Mouse (Mus musculus): ENCODE results near the gene Olfr352. TPM values are rescaled to one million over a fixed set of nuclear protein-coding genes. Genes with fewer than 3 reads are reported as not detected.

Gene Olfr352
- polyA plus RNA-seq (2015; fragmentation: Nextera tagmentation; extraction: Ambion mirVana): not detected in 2 replicates

DNA sequence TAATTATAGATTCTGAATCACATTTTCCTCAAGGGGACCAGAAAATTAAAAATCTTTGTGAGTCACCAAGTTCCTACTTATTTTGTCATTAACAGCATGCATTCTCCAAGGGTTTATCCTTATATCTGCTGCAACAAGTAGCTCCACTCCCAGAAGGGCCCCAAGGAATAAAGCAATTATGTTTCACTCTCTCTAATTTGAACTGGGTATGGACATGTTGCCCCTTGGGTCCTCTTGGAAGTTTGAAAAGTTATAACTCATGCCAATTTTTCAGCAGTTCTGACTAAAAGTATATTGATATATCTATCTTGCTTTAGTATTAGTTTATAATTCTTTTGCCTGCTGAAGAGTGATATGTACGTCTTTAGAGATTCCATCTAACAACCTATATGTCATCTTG is at the start of gene Olfr352:
Gene Olfr352, plus strand, starts transcription at position 301 of the 400 bp plus-strand sequence.
- Histone ChIP-seq H3K27ac (ENCODE audit: low read length) (no peak within 1 kb of the TSS), H3K36me3 (ENCODE audit: control insufficient read depth, insufficient read depth, low read length) (no peaks in the 10 kb centered on the region), H3K27me3 (replicated peaks; ENCODE audit: control insufficient read depth, insufficient read depth, low read length) (no peaks in the 10 kb centered on the region), H3K4me2 (ENCODE audit: low read depth, low read length) (no peak within 1 kb of the TSS), H3K4me1 (ENCODE audit: control insufficient read depth, insufficient read depth, low read length) (no peaks in the 10 kb centered on the region), H3K4me3 (ENCODE audit: low read length) (no peak within 1 kb of the TSS), H3K9ac (ENCODE audit: low read depth, low read length) (no peak within 1 kb of the TSS), H3K9me3 (ENCODE audit: control insufficient read depth, low read length) (no peaks in the 10 kb centered on the region)
- no peak for ATAC-seq
- 77% methylated on average over 1 of the region's 1 CpGs for WGBS

DNA sequence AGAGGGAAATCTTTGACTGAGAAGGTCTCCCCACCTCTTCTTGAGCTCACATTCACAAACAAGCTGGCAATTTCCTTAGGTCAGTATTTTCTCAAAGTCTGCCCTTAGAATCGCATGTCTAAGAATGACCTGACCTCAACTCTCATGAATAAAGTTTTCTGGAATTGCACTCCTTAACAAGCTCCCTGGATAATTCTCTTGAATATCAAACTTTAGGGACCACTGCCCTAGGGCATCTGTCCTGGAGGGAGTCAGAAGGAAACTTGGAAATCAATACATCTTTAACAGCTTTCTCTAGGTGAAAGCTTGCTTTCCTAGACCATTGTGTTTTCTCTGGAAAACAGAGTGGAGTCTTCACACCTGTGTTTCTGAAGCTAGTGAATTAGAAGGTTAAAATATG is 22.2 kb upstream of the Olfr352 start, which contains the start of gene Olfr350:
Gene Olfr350, plus strand, starts transcription at position 301 of the 400 bp plus-strand sequence.
- 77% methylated on average over 1 of the region's 1 CpGs for WGBS
- H3K9ac ChIP-seq (ENCODE audit: low read depth, low read length): no peak within 1 kb of the TSS
- H3K4me3 ChIP-seq (ENCODE audit: low read length): no peak within 1 kb of the TSS
- no peaks in the 10 kb centered on the region for H3K4me1 ChIP-seq (ENCODE audit: control insufficient read depth, insufficient read depth, low read length)
- no peaks in the 10 kb centered on the region for H3K27me3 ChIP-seq (replicated peaks; ENCODE audit: control insufficient read depth, insufficient read depth, low read length)
- no peaks in the 10 kb centered on the region for H3K36me3 ChIP-seq (ENCODE audit: control insufficient read depth, insufficient read depth, low read length)
- no peak within 1 kb of the TSS for H3K27ac ChIP-seq (ENCODE audit: low read length)
- peaks cover 3% of the 10 kb centered on the region; the same call in 1 of the 2 replicates for H3K9me3 ChIP-seq (ENCODE audit: control insufficient read depth, low read length)
- no peak within 1 kb of the TSS for H3K4me2 ChIP-seq (ENCODE audit: low read depth, low read length)
- no peak for ATAC-seq

DNA sequence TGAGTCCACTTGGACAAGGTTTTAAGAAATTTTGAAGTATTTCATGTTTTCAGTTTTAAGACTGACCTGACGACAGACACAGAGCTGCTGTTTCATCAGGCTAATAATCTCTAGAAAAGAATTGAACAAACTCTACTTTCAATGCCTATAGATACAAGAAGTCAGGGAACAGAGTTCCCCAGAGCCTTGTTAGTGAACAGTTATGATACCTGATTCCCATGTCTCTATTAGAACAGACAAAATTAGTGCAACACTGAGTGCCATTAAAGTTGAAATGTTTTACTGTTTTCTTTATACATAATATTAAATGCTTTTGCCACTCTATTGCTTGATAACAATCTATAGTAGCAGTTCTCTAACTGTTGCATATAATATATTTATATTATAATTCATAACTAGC is 5.7 kb upstream of the Olfr352 start, which contains the start of gene Olfr351:
Gene Olfr351, minus strand, starts transcription at position 101 of the 400 bp plus-strand sequence.
- no peak within 1 kb of the TSS for H3K4me2 ChIP-seq (ENCODE audit: low read depth, low read length)
- no peaks in the 10 kb centered on the region for H3K36me3 ChIP-seq (ENCODE audit: control insufficient read depth, insufficient read depth, low read length)
- H3K27me3 ChIP-seq (replicated peaks; ENCODE audit: control insufficient read depth, insufficient read depth, low read length): no peaks in the 10 kb centered on the region
- 82% methylated on average over 1 of the region's 1 CpGs for WGBS
- no peaks in the 10 kb centered on the region for H3K4me1 ChIP-seq (ENCODE audit: control insufficient read depth, insufficient read depth, low read length)
- no peak within 1 kb of the TSS for H3K27ac ChIP-seq (ENCODE audit: low read length)
- H3K9me3 ChIP-seq (ENCODE audit: control insufficient read depth, low read length): no peaks in the 10 kb centered on the region
- H3K9ac ChIP-seq (ENCODE audit: low read depth, low read length): no peak within 1 kb of the TSS
- H3K4me3 ChIP-seq (ENCODE audit: low read length): no peak within 1 kb of the TSS
- no peak for ATAC-seq

DNA sequence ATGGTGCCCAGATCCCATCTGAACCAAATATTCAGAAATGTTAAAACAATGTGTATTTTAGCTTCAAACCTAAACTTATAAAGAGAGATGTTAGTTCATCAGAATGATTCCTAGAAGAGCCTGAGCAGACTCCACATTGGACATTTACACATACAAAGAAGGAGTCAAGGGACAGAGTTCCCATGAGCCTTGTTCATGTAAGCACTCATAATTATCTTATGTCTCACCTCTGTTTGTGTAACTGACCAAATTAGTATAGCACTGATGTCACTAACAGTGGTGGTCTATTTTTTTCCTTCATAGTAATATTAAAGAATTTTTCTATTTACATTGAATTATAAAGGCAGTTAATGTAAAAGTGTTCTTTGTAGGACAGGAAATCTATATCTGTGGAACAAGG is 24.6 kb downstream of the Olfr352 start, which contains the start of gene Olfr353:
Gene Olfr353, minus strand, starts transcription at position 101 of the 400 bp plus-strand sequence.
- no peaks in the 10 kb centered on the region for H3K9me3 ChIP-seq (ENCODE audit: control insufficient read depth, low read length)
- H3K36me3 ChIP-seq (ENCODE audit: control insufficient read depth, insufficient read depth, low read length): no peaks in the 10 kb centered on the region
- no peak for ATAC-seq
- H3K4me1 ChIP-seq (ENCODE audit: control insufficient read depth, insufficient read depth, low read length): no peaks in the 10 kb centered on the region
- H3K27me3 ChIP-seq (replicated peaks; ENCODE audit: control insufficient read depth, insufficient read depth, low read length): no peaks in the 10 kb centered on the region
- H3K4me2 ChIP-seq (ENCODE audit: low read depth, low read length): no peak within 1 kb of the TSS
- no peak within 1 kb of the TSS for H3K27ac ChIP-seq (ENCODE audit: low read length)
- H3K9ac ChIP-seq (ENCODE audit: low read depth, low read length): no peak within 1 kb of the TSS
- H3K4me3 ChIP-seq (ENCODE audit: low read length): no peak within 1 kb of the TSS

DNA sequence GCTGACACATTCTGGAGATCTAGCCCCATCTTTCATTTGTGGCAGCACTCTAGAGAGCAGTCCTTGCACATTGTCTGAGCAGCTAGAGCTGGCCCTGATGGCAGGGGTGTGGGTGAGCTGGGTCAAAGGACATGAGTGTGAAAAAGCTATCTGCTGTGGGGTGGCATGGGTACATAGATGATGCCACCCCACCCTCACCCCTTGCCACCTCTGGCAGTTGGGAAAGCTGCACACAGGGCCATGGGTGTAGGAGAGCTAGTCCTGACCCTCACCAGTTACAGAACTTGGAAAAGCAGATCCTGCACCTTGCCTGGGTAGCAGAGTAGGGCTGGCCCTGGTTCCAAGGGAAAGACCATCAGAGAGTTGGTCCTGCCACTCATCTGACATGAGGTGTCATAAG is 28.9 kb downstream of the Olfr352 start:
- Histone ChIP-seq H3K4me1 (ENCODE audit: control insufficient read depth, insufficient read depth, low read length) (no peaks in the 10 kb centered on the region), H3K4me3 (ENCODE audit: low read length) (no peak overlapping the region), H3K27me3 (replicated peaks; ENCODE audit: control insufficient read depth, insufficient read depth, low read length) (no peaks in the 10 kb centered on the region), H3K36me3 (ENCODE audit: control insufficient read depth, insufficient read depth, low read length) (no peaks in the 10 kb centered on the region), H3K27ac (ENCODE audit: low read length) (no peak overlapping the region), H3K9me3 (ENCODE audit: control insufficient read depth, low read length) (0 out of 2 replicates have a peak, but pooled peaks cover 3% of the 10 kb centered on the region), H3K9ac (ENCODE audit: low read depth, low read length) (no peak overlapping the region), H3K4me2 (ENCODE audit: low read depth, low read length) (no peak overlapping the region)
- no peak for ATAC-seq

DNA sequence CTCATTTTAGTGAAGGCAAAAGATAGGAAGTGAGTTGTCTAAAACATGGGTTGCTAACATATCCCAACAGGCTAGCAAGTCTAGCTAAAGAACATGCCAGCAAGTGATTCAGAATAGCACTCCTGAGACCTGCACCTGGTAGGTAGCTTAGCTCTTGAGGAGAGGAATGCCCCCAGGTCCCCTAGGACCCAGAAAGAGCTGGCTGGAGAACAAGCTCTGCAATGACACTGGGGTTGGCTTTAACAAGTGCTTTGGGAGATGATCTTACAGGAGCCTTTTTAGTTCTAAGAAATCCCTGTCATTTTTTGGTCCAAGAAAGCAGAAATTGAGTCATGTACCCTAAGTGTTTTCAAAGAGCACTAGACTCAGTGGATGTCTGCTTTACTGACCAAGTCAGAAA is 37.1 kb downstream of the Olfr352 start, which contains the start of gene Olfr354:
Gene Olfr354, plus strand, starts transcription at position 301 of the 400 bp plus-strand sequence.
- no peak within 1 kb of the TSS for H3K27ac ChIP-seq (ENCODE audit: low read length)
- no peak for ATAC-seq
- no peaks in the 10 kb centered on the region for H3K36me3 ChIP-seq (ENCODE audit: control insufficient read depth, insufficient read depth, low read length)
- H3K4me2 ChIP-seq (ENCODE audit: low read depth, low read length): no peak within 1 kb of the TSS
- H3K27me3 ChIP-seq (replicated peaks; ENCODE audit: control insufficient read depth, insufficient read depth, low read length): no peaks in the 10 kb centered on the region
- H3K9me3 ChIP-seq (ENCODE audit: control insufficient read depth, low read length): no peaks in the 10 kb centered on the region
- H3K4me1 ChIP-seq (ENCODE audit: control insufficient read depth, insufficient read depth, low read length): no peaks in the 10 kb centered on the region
- H3K4me3 ChIP-seq (ENCODE audit: low read length): no peak within 1 kb of the TSS
- H3K9ac ChIP-seq (ENCODE audit: low read depth, low read length): no peak within 1 kb of the TSS

Other genes starting within 250 kb of the Olfr352 start
- gene Olfr345, start 228.4 kb upstream of the Olfr352 start, polyA plus RNA-seq (2015; fragmentation: Nextera tagmentation; extraction: Ambion mirVana): not detected in 2 replicates
- gene Olfr346, start 182.7 kb upstream of the Olfr352 start, polyA plus RNA-seq (2015; fragmentation: Nextera tagmentation; extraction: Ambion mirVana): not detected in 2 replicates
- not detected in 2 replicates for gene Olfr347, start 136.6 kb upstream of the Olfr352 start, polyA plus RNA-seq (2015; fragmentation: Nextera tagmentation; extraction: Ambion mirVana)
- gene Olfr348, start 84.2 kb upstream of the Olfr352 start, polyA plus RNA-seq (2015; fragmentation: Nextera tagmentation; extraction: Ambion mirVana): not detected in 2 replicates
- not detected in 2 replicates for gene Olfr50, start 77.9 kb upstream of the Olfr352 start, polyA plus RNA-seq (2015; fragmentation: Nextera tagmentation; extraction: Ambion mirVana)
- not detected in 2 replicates for gene Olfr3, start 51.4 kb upstream of the Olfr352 start, polyA plus RNA-seq (2015; fragmentation: Nextera tagmentation; extraction: Ambion mirVana)
- gene Olfr350, start 22.1 kb upstream of the Olfr352 start, polyA plus RNA-seq (2015; fragmentation: Nextera tagmentation; extraction: Ambion mirVana): not detected in 2 replicates
- gene Olfr351, start 5.8 kb upstream of the Olfr352 start, polyA plus RNA-seq (2015; fragmentation: Nextera tagmentation; extraction: Ambion mirVana): not detected in 2 replicates
- not detected in 2 replicates for gene Olfr353, start 24.5 kb downstream of the Olfr352 start, polyA plus RNA-seq (2015; fragmentation: Nextera tagmentation; extraction: Ambion mirVana)
- gene Olfr354, start 37.2 kb downstream of the Olfr352 start, polyA plus RNA-seq (2015; fragmentation: Nextera tagmentation; extraction: Ambion mirVana): not detected in 2 replicates
- gene Olfr355, start 60.4 kb downstream of the Olfr352 start, polyA plus RNA-seq (2015; fragmentation: Nextera tagmentation; extraction: Ambion mirVana): not detected in 2 replicates
- not detected in 2 replicates for gene Olfr356, start 68.7 kb downstream of the Olfr352 start, polyA plus RNA-seq (2015; fragmentation: Nextera tagmentation; extraction: Ambion mirVana)
- gene Olfr357, start 125.4 kb downstream of the Olfr352 start, polyA plus RNA-seq (2015; fragmentation: Nextera tagmentation; extraction: Ambion mirVana): not detected in 2 replicates
- gene Olfr358, start 140.9 kb downstream of the Olfr352 start, polyA plus RNA-seq (2015; fragmentation: Nextera tagmentation; extraction: Ambion mirVana): not detected in 2 replicates
- gene Olfr360, start 197.3 kb downstream of the Olfr352 start, polyA plus RNA-seq (2015; fragmentation: Nextera tagmentation; extraction: Ambion mirVana): not detected in 2 replicates
- not detected in 2 replicates for gene Olfr361, start 220.8 kb downstream of the Olfr352 start, polyA plus RNA-seq (2015; fragmentation: Nextera tagmentation; extraction: Ambion mirVana)
- gene Olfr362, start 249.4 kb downstream of the Olfr352 start, polyA plus RNA-seq (2015; fragmentation: Nextera tagmentation; extraction: Ambion mirVana): not detected in 2 replicates